Mouse (Mus musculus): ENCODE data around the gene Agpat3.

DNA sequence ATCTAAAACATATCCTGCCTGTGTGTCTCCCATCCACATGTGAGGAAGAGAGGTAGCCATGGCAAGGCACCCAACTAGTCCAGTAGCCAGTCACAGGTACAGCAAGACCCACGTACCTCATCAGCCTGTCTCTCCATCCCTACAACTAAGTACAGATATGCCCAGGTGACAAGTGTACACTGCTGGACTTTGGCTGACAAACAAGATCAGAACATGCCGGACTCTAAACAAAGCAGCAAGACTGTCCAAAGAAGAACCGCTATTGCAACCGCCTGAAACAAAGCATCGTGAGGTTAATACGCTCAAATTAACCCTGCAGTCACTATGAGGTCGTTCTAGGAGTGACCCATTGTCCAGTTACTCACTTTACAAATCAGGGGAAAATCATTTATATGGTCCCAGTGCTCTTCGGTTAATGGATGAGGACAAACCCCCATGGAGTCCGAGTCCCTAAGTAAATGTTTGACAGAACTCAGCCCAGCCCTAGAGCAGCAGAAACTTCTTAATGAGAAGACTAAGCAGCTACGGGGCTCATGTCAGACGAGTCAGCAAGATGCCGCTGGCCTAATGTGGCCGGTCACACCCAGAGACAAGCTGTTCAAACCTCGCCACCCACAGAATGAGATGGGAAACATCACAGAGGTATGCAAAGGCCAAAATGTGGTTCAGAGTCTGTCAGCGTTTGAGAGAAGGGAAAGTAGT is 2.7 kb downstream of the Agpat3 start:
- TF ChIP-seq GATA1 (IDR thresholded peaks at IDR 0.05; ENCODE audit: low read length) (no peak), TAL1 (IDR thresholded peaks at IDR 0.05; ENCODE audit: low read length) (no peak)
